In the genomic region with DNA sequence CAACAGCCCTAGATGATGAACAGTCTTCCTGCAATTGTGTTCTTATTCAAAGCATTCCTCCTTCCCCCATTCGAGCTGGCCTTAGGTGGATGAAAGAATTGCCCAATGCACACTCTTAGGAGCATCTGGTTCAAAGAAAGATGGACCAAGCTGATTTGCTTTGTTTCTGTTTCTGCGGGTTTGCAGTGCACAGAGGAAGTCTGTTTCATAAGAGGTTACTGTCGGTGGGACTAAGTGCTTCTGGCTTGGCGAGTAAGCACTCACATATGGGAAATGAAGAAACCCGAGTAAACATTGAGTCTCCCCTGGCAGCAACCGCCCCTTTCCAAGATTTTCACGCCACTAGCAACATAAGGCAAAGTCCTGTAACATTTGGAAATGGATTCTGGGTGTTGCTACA, we compare ENCODE assay signal across 16 mouse cellular contexts.
A peak's percentile ranks its signal among the peaks of the same experiment; 100 is the strongest.
DNase-seq lines count a peak whose midpoint lies in the region; ATAC-seq and TF ChIP-seq lines count a peak whose summit lies in the region.
"Had no signal": no experiment of that assay in that cellular context is flagged by ENCODE, and none has a peak within 500 bp of the region (broad histone marks: within the 10 kb centered on the region; RNA-seq: fewer than 3 reads in every experiment).

No protein-coding gene starts in this region.

- no peaks in the 10 kb centered on the region for H3K27me3 ChIP-seq in intestine, embryonic 16.5 days (replicated peaks; ENCODE audit: control insufficient read depth, insufficient read depth, low read length)
- H3K27me3 ChIP-seq in intestine, postnatal 0 days (replicated peaks; ENCODE audit: control insufficient read depth, insufficient read depth, low read length), result no peaks in the 10 kb centered on the region
- no peaks in the 10 kb centered on the region for H3K27me3 ChIP-seq in lung, embryonic 16.5 days (ENCODE audit: control insufficient read depth, insufficient read depth, low read depth, low read length)
- H3K27me3 ChIP-seq: embryonic facial prominence, embryonic 13.5 days; hindbrain, embryonic 12.5 days had no signal

- no peak overlapping the region for H3K4me3 ChIP-seq in intestine, embryonic 16.5 days (ENCODE audit: low read length)
- no peak overlapping the region for H3K4me3 ChIP-seq in intestine, postnatal 0 days (ENCODE audit: low read depth, low read length)
- no peak overlapping the region for H3K4me3 ChIP-seq in lung, embryonic 16.5 days (ENCODE audit: low read length)
- H3K4me3 ChIP-seq: embryonic facial prominence, embryonic 13.5 days; hindbrain, embryonic 12.5 days; myocyte had no signal

- peak; percentile 11; the same call in 1 of the 2 replicates for ATAC-seq in intestine, embryonic 16.5 days
- no peak for ATAC-seq in intestine, postnatal 0 days
- peak; percentile 69 for ATAC-seq in lung, embryonic 16.5 days (ENCODE audit: low read depth)

- no peaks in the 10 kb centered on the region for H3K36me3 ChIP-seq in intestine, embryonic 16.5 days (ENCODE audit: control insufficient read depth, insufficient read depth, low read length)
- H3K36me3 ChIP-seq in intestine, postnatal 0 days (ENCODE audit: control insufficient read depth, insufficient read depth), result no peaks in the 10 kb centered on the region
- H3K36me3 ChIP-seq in lung, embryonic 16.5 days (ENCODE audit: control insufficient read depth, insufficient read depth, low read length), result no peaks in the 10 kb centered on the region
- H3K36me3 ChIP-seq: embryonic facial prominence, embryonic 13.5 days; G1E; hindbrain, embryonic 12.5 days had no signal

- H3K9me3 ChIP-seq in intestine, embryonic 16.5 days (ENCODE audit: control insufficient read depth, low read length), result no peaks in the 10 kb centered on the region
- H3K9me3 ChIP-seq in intestine, postnatal 0 days (ENCODE audit: control insufficient read depth), result no peaks in the 10 kb centered on the region
- H3K9me3 ChIP-seq in lung, embryonic 16.5 days (ENCODE audit: control insufficient read depth, low read length), result no peaks in the 10 kb centered on the region
- H3K9me3 ChIP-seq: G1E; hindbrain, embryonic 12.5 days had no signal

- peak; percentile 11 for DNase-seq in adrenal gland, adult 8-10 months
- no peak for DNase-seq in adrenal gland, adult 18-20 months (ENCODE audit: low spot score in 2 of 2)
- DNase-seq in c-Kit-positive CD71-negative TER-119-negative erythroid progenitor cells, embryonic 14.5 days (ENCODE audit: low read depth), result peak; percentile 38
- DNase-seq in layer of hippocampus, postnatal 10 days (ENCODE audit: low spot score in 2 of 2), result no peak
- no peak for DNase-seq in testis, postnatal 10 days (ENCODE audit: low spot score)
- DNase-seq: cerebellum, adult 11-12 months; retina, postnatal 1 day; thymus, postnatal 14 days had no signal

- no peak overlapping the region for H3K9ac ChIP-seq in intestine, embryonic 16.5 days (ENCODE audit: low read depth, low read length)
- no peak overlapping the region for H3K9ac ChIP-seq in intestine, postnatal 0 days (ENCODE audit: low read depth, low read length)
- no peak overlapping the region for H3K9ac ChIP-seq in lung, embryonic 16.5 days (ENCODE audit: low read length)
- H3K9ac ChIP-seq: embryonic facial prominence, embryonic 13.5 days; hindbrain, embryonic 12.5 days had no signal

- no peak overlapping the region for H3K27ac ChIP-seq in intestine, embryonic 16.5 days (ENCODE audit: low read length)
- H3K27ac ChIP-seq in intestine, postnatal 0 days (ENCODE audit: low read depth, low read length), result no peak overlapping the region
- peak overlapping the region; percentile 30 for H3K27ac ChIP-seq in lung, embryonic 16.5 days (ENCODE audit: low read length)
- H3K27ac ChIP-seq: embryonic facial prominence, embryonic 13.5 days; hindbrain, embryonic 12.5 days; macrophage had no signal

- WGBS in intestine, embryonic 16.5 days, result 29% methylated on average over 7 of the region's 7 CpGs
- 16% methylated on average over 7 of the region's 7 CpGs for WGBS in intestine, postnatal 0 days
- WGBS in lung, embryonic 16.5 days, result 17% methylated on average over 7 of the region's 7 CpGs

- no peaks in the 10 kb centered on the region for H3K4me1 ChIP-seq in intestine, embryonic 16.5 days (ENCODE audit: control insufficient read depth, insufficient read depth, low read length)
- H3K4me1 ChIP-seq in intestine, postnatal 0 days (replicated peaks; ENCODE audit: control insufficient read depth, insufficient read depth, low read length), result no peaks in the 10 kb centered on the region
- H3K4me1 ChIP-seq in lung, embryonic 16.5 days (replicated peaks; ENCODE audit: control insufficient read depth, insufficient read depth, low read length), result peaks cover 9% of the 10 kb centered on the region; the same call in 1 of the 2 replicates
- H3K4me1 ChIP-seq: hindbrain, embryonic 12.5 days had no signal

- H3K4me2 ChIP-seq in intestine, embryonic 16.5 days (ENCODE audit: low read depth, low read length), result no peak overlapping the region
- no peak overlapping the region for H3K4me2 ChIP-seq in intestine, postnatal 0 days (replicated peaks; ENCODE audit: low read depth)
- H3K4me2 ChIP-seq in lung, embryonic 16.5 days (ENCODE audit: low read depth, low read length), result peak overlapping the region; percentile 24
- H3K4me2 ChIP-seq: embryonic facial prominence, embryonic 13.5 days; hindbrain, embryonic 12.5 days had no signal

- TF ChIP-seq CTCF in intestine, postnatal 0 days (IDR thresholded peaks at IDR 0.05; ENCODE audit: low read depth), result no peak

Comparison
In these comparisons a context has a peak if more than half of its experiments do, and no peak if none do; other contexts are left out.
1. DNase-seq: peak in adrenal gland, adult 8-10 months (single experiment) and c-Kit-positive CD71-negative TER-119-negative erythroid progenitor cells, embryonic 14.5 days (single experiment); none in adrenal gland, adult 18-20 months (0 of 2), layer of hippocampus, postnatal 10 days (0 of 2) and testis, postnatal 10 days (single experiment).